ENCODE assay signal across 8 mouse cellular contexts in genomic region chr9:102689406-102689939, GRCm38 (mm10). TPM values are rescaled to one million over a fixed set of nuclear protein-coding genes. Genes with fewer than 3 reads are reported as not detected.
A peak's percentile ranks its signal among the peaks of the same experiment; 100 is the strongest.
DNase-seq lines count a peak whose midpoint lies in the region; ATAC-seq and TF ChIP-seq lines count a peak whose summit lies in the region.

No protein-coding gene starts in this region.

- H3K4me3 ChIP-seq in kidney, postnatal 0 days (replicated peaks; ENCODE audit: low read depth, low read length) = peak overlapping the region; percentile 55
- H3K4me3 ChIP-seq in embryonic facial prominence, embryonic 14.5 days (ENCODE audit: low read depth, low read length) = peak overlapping the region; percentile 51
- peak overlapping the region; percentile 57 for H3K4me3 ChIP-seq in limb, embryonic 13.5 days
- H3K4me3 ChIP-seq in myocyte = peak overlapping the region; percentile 17

- 0 out of 2 replicates have a peak, but pooled peaks have one; percentile 16 for ATAC-seq in kidney, postnatal 0 days (replicated peaks; ENCODE audit: low FRiP score, low read depth)
- peak; percentile 70 for ATAC-seq in embryonic facial prominence, embryonic 14.5 days (ENCODE audit: low read depth)
- ATAC-seq in limb, embryonic 13.5 days (ENCODE audit: low FRiP score, low read depth) = peak; percentile 20; the same call in 1 of the 2 replicates
- no peak for ATAC-seq in erythroid progenitor cell, adult 5-6 weeks (replicated peaks; ENCODE audit: low FRiP score, poor library complexity, severe bottlenecking)

- peak overlapping the region; percentile 100 for H3K4me2 ChIP-seq in kidney, postnatal 0 days (ENCODE audit: low read length)
- H3K4me2 ChIP-seq in embryonic facial prominence, embryonic 14.5 days (ENCODE audit: low read depth, low read length) = peak overlapping the region; percentile 95
- H3K4me2 ChIP-seq in limb, embryonic 13.5 days (replicated peaks) = peak overlapping the region; percentile 96
- H3K4me2 ChIP-seq in myocyte (ENCODE audit: low read depth) = peak overlapping the region; percentile 72

- H3K36me3 ChIP-seq in kidney, postnatal 0 days (ENCODE audit: insufficient read depth, low read length) = no peaks in the 10 kb centered on the region
- H3K36me3 ChIP-seq in embryonic facial prominence, embryonic 14.5 days (ENCODE audit: control insufficient read depth, insufficient read depth, low read length) = no peaks in the 10 kb centered on the region
- no peaks in the 10 kb centered on the region for H3K36me3 ChIP-seq in limb, embryonic 13.5 days
- no peaks in the 10 kb centered on the region for H3K36me3 ChIP-seq in myocyte (ENCODE audit: control insufficient read depth, insufficient read depth)

- 4% methylated on average over 13 of the region's 13 CpGs for WGBS in kidney, postnatal 0 days
- 2% methylated on average over 13 of the region's 13 CpGs for WGBS in embryonic facial prominence, embryonic 14.5 days
- WGBS in limb, embryonic 13.5 days = 2% methylated on average over 13 of the region's 13 CpGs

- TF ChIP-seq POLR2A in myocyte (IDR thresholded peaks at IDR 0.05; ENCODE audit: insufficient read length, low read depth) = no peak

- no peak for TF ChIP-seq CTCF in kidney, postnatal 0 days (IDR thresholded peaks at IDR 0.05; ENCODE audit: low read depth)

- no peaks in the 10 kb centered on the region for H3K79me2 ChIP-seq in myocyte (ENCODE audit: control insufficient read depth, insufficient read depth)

- no peaks in the 10 kb centered on the region for H3K9me3 ChIP-seq in kidney, postnatal 0 days (replicated peaks; ENCODE audit: low read length)
- H3K9me3 ChIP-seq in embryonic facial prominence, embryonic 14.5 days (ENCODE audit: control insufficient read depth, low read length) = no peaks in the 10 kb centered on the region
- no peaks in the 10 kb centered on the region for H3K9me3 ChIP-seq in limb, embryonic 13.5 days

- H3K27me3 ChIP-seq in kidney, postnatal 0 days (ENCODE audit: insufficient read depth, low read length) = no peaks in the 10 kb centered on the region
- H3K27me3 ChIP-seq in embryonic facial prominence, embryonic 14.5 days (replicated peaks; ENCODE audit: control insufficient read depth, insufficient read depth, low read length) = no peaks in the 10 kb centered on the region
- 0 out of 2 replicates have a peak, but pooled peaks cover 4% of the 10 kb centered on the region for H3K27me3 ChIP-seq in limb, embryonic 13.5 days
- H3K27me3 ChIP-seq in myocyte (ENCODE audit: control insufficient read depth, insufficient read depth, insufficient read length) = no peaks in the 10 kb centered on the region

- H3K9ac ChIP-seq in kidney, postnatal 0 days (ENCODE audit: low read depth, low read length) = peak overlapping the region; percentile 60
- peak overlapping the region; percentile 64 for H3K9ac ChIP-seq in embryonic facial prominence, embryonic 14.5 days (ENCODE audit: low read depth, low read length)
- peak overlapping the region; percentile 66 for H3K9ac ChIP-seq in limb, embryonic 13.5 days

- H3ac ChIP-seq in myocyte (ENCODE audit: control insufficient read depth, insufficient read length) = no peak overlapping the region

- no peak overlapping the region for H3K27ac ChIP-seq in kidney, postnatal 0 days
- peak overlapping the region; percentile 82 for H3K27ac ChIP-seq in embryonic facial prominence, embryonic 14.5 days (replicated peaks; ENCODE audit: low read depth, low read length)
- peak overlapping the region; percentile 58; the same call in 1 of the 2 replicates for H3K27ac ChIP-seq in limb, embryonic 13.5 days

- DNase-seq in kidney, postnatal 0 days (ENCODE audit: low spot score) = no peak
- no peak for DNase-seq in kidney, postnatal 10 days
- DNase-seq in embryonic facial prominence, embryonic 14.5 days (ENCODE audit: low spot score) = peak; percentile 72
- DNase-seq in spleen, postnatal 10 days (ENCODE audit: low spot score in 2 of 2) = no peak
- DNase-seq in layer of hippocampus, adult 11-12 months (ENCODE audit: low spot score) = no peak

- H3K4me1 ChIP-seq in kidney, postnatal 0 days (replicated peaks; ENCODE audit: insufficient read depth, low read length) = 0 out of 2 replicates have a peak, but pooled peaks cover 3% of the 10 kb centered on the region
- peaks cover 27% of the 10 kb centered on the region for H3K4me1 ChIP-seq in embryonic facial prominence, embryonic 14.5 days (ENCODE audit: control insufficient read depth, insufficient read depth, low read length)
- peaks cover 60% of the 10 kb centered on the region for H3K4me1 ChIP-seq in limb, embryonic 13.5 days

TF ChIP-seq in myocyte, 11 proteins besides CTCF, POLR2A, EP300 and RAD21:
- TF ChIP-seq SRF (IDR thresholded peaks at IDR 0.05; ENCODE audit: control insufficient read depth, insufficient read length, low read depth) = no peak
- TF ChIP-seq TCF3 (IDR thresholded peaks at IDR 0.05; ENCODE audit: insufficient read length, low read depth) = no peak
- TF ChIP-seq USF1 (IDR thresholded peaks at IDR 0.05; ENCODE audit: low read depth) = no peak
- TF ChIP-seq POLR2AphosphoS2 (IDR thresholded peaks at IDR 0.05; ENCODE audit: insufficient read length, low read depth) = no peak

RNA-seq across cellular contexts. Expression of gene Amotl2, which starts 27.0 kb away (rescaled TPM):
- polyA plus RNA-seq in kidney, postnatal 0 days (2015; fragmentation: Nextera tagmentation; extraction: Ambion mirVana) = 40.8 and 44.3 TPM in 2 replicates
- 44.5 and 48.1 TPM in 2 replicates for polyA plus RNA-seq in embryonic facial prominence, embryonic 14.5 days (2014; fragmentation: Nextera tagmentation; extraction: Ambion mirVana)
- polyA plus RNA-seq in limb, embryonic 13.5 days (2015; fragmentation: Nextera tagmentation; extraction: Ambion mirVana) = 66.8 and 71.3 TPM in 2 replicates
- 67.2 TPM for polyA plus RNA-seq in myocyte (2012; fragmentation: generic; extraction: Trizol)
- total RNA-seq in erythroid progenitor cell, adult 5-6 weeks (2015; ENCODE audit: low replicate concordance) = not detected in 2 replicates
- total RNA-seq in erythroid progenitor cell, adult 5-6 weeks (2017; ENCODE audit: low replicate concordance) = 0.39 and 11.4 TPM in 2 replicates
